Mouse (Mus musculus) frontal cortex, adult 2 months (tissue): ENCODE results near the gene Lnpep. TPM values are rescaled to one million over a fixed set of nuclear protein-coding genes. Genes with fewer than 3 reads are reported as not detected.
"Not testable (repeated sequence)": the region's sequence is repeated elsewhere in the genome, so short reads cannot be mapped to it uniquely, and the experiment has no call there.

ENCODE experiments used
- DNase-seq, 2 experiments: peaks; one replicate each; pipeline ENCODE4 v3.0.0; 2022; ENCODE audit warnings: low spot score in 1 of 2; ENCODE audit errors: extremely low spot score in 1 of 2
- polyA plus RNA-seq: library from polyadenylated mRNA; depleted of rRNA; stranded (reverse); fragments of >200 nt; gene quantifications from 2 replicates; pipeline ENCODE4 v1.2.3, GENCODE M21; 2012; rRNA removed

The Lnpep gene
- polyA plus RNA-seq, 1 experiment: 24.2 TPM

- DNase-seq: peak in 1 of 2 experiments; percentile 18
Measured at GRCm38 (mm10) chr17:17498848-17499247, 126.0 kb downstream of the Lnpep start.

GRCm38 (mm10) chr17:17496730-17497129, 128.1 kb downstream of the Lnpep start:
- DNase-seq: no peak

- DNase-seq: not testable (repeated sequence)
Measured at GRCm38 (mm10) chr17:17496234-17496633, 128.6 kb downstream of the Lnpep start.

- no peak for DNase-seq
Measured at GRCm38 (mm10) chr17:17492116-17492515, 132.7 kb downstream of the Lnpep start.

- no peak for DNase-seq
Measured at GRCm38 (mm10) chr17:17491622-17492001, 133.2 kb downstream of the Lnpep start.

- no peak for DNase-seq
Measured at GRCm38 (mm10) chr17:17490820-17491621, 133.8 kb downstream of the Lnpep start.

GRCm38 (mm10) chr17:17485789-17486188, 139.1 kb downstream of the Lnpep start:
- no peak for DNase-seq

Other genes with a start within 250 kb of the Lnpep start
- gene Lix1, start 222.4 kb downstream of the Lnpep start, polyA plus RNA-seq: 69.9 and 72.8 TPM in 2 replicates
- not detected in 2 replicates for gene Vmn2r90, start 78.7 kb upstream of the Lnpep start, polyA plus RNA-seq
- gene Spaca6, start 202.1 kb upstream of the Lnpep start, polyA plus RNA-seq: 111 and 119 TPM in 2 replicates
- gene Has1, start 230.2 kb upstream of the Lnpep start, polyA plus RNA-seq: 0.46 and 0.57 TPM in 2 replicates